Mouse (Mus musculus): ENCODE measurements at regions not wholly inside any gene's neighbourhood (a gene's known extent, or its start where the extent isn't known, plus 50 kb on each side); places are given as distances from the start of the nearest gene placed in this dataset.

DNA sequence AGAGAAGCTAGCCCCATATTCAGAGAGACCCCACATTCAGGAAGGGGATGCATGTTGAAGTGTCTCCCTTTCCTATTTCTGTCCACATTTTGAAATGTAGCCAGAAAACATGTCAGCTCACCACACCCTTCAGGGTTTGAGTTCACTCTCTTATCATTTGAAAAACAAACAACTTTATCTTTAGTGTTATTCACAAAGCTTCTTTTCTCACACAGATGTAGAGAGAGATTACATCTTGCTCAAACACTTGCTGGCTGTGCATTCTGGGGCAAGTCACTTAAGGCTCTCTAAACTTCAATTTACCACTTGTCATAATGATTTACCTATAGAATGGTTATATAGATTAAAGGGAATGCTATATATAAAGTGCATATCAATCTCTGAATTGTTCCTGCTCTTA lies 94.3 kb upstream of the B430305J03Rik start:
- H3K9ac ChIP-seq (replicated peaks), result no peak overlapping the region
- no peaks in the 10 kb centered on the region for H3K9me3 ChIP-seq
- H3K27me3 ChIP-seq, result no peaks in the 10 kb centered on the region
- no peak for ATAC-seq (ENCODE audit: low FRiP score, low read depth)
- no peak overlapping the region for H3K27ac ChIP-seq (replicated peaks)
- H3K4me2 ChIP-seq (replicated peaks), result no peak overlapping the region
- no peak overlapping the region for H3K4me3 ChIP-seq
- H3K36me3 ChIP-seq, result no peaks in the 10 kb centered on the region
- H3K4me1 ChIP-seq, result no peaks in the 10 kb centered on the region

DNA sequence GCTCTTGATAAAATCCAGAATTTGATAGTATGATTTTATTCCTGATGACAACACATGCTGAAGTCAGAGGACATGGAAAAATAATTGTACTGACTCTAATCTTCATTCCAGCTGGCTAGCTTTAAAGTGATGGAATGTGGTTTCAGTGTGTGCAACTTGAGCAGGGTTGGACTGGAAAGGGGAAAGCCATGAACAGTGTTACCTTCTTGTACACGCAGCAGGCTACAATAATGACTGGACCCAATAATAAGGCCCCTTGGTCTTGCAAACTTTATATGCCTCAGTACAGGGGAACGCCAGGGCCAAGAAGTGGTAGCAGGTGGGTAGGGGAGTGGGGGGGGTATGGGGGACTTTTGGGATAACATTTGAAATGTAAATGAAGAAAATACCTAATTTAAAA lies 90.8 kb upstream of the B430305J03Rik start:
- 83% methylated on average over 2 of the region's 2 CpGs for WGBS
- Histone ChIP-seq H3K36me3 (no peaks in the 10 kb centered on the region), H3K27me3 (no peaks in the 10 kb centered on the region), H3K4me1 (no peaks in the 10 kb centered on the region), H3K4me2 (replicated peaks) (no peak overlapping the region), H3K9ac (replicated peaks) (no peak overlapping the region), H3K27ac (replicated peaks) (no peak overlapping the region), H3K4me3 (no peak overlapping the region), H3K9me3 (0 out of 2 replicates have a peak, but pooled peaks cover 2% of the 10 kb centered on the region)
- ATAC-seq (ENCODE audit: low FRiP score, low read depth), result no peak

DNA sequence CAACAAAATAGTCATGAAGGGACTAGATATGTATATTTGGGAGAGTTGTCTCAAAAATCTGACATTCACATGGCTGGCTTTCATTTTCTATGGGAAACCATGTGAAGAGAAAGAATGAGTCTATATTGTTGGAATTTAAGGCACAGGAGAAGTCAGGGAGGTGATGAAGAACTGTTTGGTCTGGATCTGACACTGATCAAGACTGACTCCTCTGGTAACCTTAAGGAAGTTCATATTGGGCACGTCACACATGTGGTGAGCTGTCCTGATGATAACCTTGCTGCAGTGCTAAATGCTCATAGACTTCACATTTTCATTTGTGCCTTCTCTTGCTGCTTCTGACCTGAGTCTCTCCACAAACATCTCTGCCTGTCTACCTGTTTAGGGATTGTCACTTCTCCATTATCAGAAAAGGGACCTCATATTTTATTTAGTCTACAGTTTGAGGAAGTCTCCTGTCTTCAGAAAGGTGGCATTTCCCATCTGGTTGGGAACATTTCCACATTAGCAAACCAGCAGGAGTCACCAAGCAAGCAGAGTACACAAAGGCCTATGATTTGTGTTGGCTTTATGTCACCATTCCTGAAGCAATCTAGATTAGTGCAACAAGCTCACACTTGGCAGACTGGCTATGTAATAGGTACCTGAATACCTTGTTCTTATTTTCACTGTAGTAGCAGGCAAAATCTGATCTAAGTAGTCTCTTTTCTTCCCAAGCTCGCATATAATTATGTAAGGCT lies 76.4 kb upstream of the B430305J03Rik start:
- Histone ChIP-seq H3K4me3 (no peak overlapping the region), H3K27me3 (no peaks in the 10 kb centered on the region), H3K36me3 (no peaks in the 10 kb centered on the region), H3K4me1 (no peaks in the 10 kb centered on the region), H3K9ac (replicated peaks) (no peak overlapping the region), H3K27ac (replicated peaks) (no peak overlapping the region), H3K9me3 (no peaks in the 10 kb centered on the region), H3K4me2 (replicated peaks) (no peak overlapping the region)
- 84% methylated on average over 2 of the region's 2 CpGs for WGBS
- no peak for ATAC-seq (ENCODE audit: low FRiP score, low read depth)

DNA sequence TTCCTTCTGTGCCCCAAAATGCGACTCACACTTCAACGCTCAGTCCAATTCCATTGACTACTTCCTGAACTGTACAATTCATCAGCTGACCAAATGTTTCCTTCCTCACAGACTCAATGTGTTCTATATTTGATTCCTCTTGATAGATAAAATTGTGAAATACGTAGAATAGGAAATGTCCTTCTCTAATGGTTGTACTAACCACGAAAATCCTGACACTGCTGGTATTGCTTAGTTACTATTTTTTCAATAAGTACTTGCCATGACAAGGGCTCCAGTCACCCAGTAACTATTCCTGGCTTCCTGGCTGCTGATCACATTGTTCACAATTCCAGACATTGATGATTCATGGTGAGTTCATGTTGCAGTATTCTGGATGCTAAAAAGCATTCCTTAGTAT lies 75.7 kb upstream of the B430305J03Rik start:
- H3K27me3 ChIP-seq, result no peaks in the 10 kb centered on the region
- no peaks in the 10 kb centered on the region for H3K4me1 ChIP-seq
- no peak overlapping the region for H3K9ac ChIP-seq (replicated peaks)
- no peaks in the 10 kb centered on the region for H3K9me3 ChIP-seq
- no peak overlapping the region for H3K27ac ChIP-seq (replicated peaks)
- H3K36me3 ChIP-seq, result no peaks in the 10 kb centered on the region
- H3K4me2 ChIP-seq (replicated peaks), result no peak overlapping the region
- 90% methylated on average over 4 of the region's 4 CpGs for WGBS
- H3K4me3 ChIP-seq, result no peak overlapping the region
- ATAC-seq (ENCODE audit: low FRiP score, low read depth), result no peak

DNA sequence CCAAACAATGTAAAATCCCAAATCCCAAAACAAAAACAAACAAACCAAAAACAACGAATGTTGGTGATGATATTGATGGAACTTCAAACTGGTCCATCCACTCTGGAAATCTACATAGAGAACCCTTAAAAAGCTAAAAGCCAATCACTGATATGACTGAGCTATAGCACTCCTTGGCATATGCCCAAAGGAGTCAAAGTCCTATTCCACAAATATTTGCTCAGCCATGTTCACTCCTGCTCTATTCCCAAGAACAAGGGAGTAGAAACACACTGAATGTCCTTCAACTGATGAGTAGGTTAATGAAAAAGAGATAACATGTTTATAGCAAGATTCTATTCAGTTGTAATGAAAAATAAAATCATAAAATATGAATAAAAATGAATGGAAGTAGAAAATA lies 63.0 kb upstream of the B430305J03Rik start:
- no peak overlapping the region for H3K4me3 ChIP-seq
- 87% methylated on average over 1 of the region's 1 CpGs for WGBS
- no peak overlapping the region for H3K9ac ChIP-seq (replicated peaks)
- no peak for ATAC-seq (ENCODE audit: low FRiP score, low read depth)
- H3K27ac ChIP-seq (replicated peaks), result no peak overlapping the region
- H3K27me3 ChIP-seq, result no peaks in the 10 kb centered on the region
- no peaks in the 10 kb centered on the region for H3K9me3 ChIP-seq
- no peaks in the 10 kb centered on the region for H3K4me1 ChIP-seq
- H3K36me3 ChIP-seq, result no peaks in the 10 kb centered on the region
- H3K4me2 ChIP-seq (replicated peaks), result no peak overlapping the region

DNA sequence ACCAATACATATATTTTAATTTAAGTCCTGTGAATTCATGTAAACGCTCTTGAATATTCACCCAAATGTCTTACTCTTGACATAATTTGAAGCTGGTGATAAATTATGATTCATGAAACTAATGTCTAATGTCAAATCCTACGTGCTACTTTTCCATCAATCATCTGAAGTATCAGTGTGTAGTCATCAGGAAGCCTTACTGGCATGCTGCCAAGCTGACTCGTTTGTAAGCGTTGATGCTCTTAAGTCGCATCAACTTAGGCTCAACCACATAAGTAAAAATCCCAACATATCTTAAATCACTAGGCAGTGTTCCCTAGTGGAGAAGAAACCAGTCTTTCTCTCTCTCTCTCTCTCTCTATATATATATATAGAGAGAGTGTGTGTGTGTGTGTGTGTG lies 58.2 kb upstream of the B430305J03Rik start:
- ATAC-seq (ENCODE audit: low FRiP score, low read depth), result no peak
- H3K27me3 ChIP-seq, result no peaks in the 10 kb centered on the region
- no peaks in the 10 kb centered on the region for H3K9me3 ChIP-seq
- H3K9ac ChIP-seq (replicated peaks), result no peak overlapping the region
- no peak overlapping the region for H3K4me2 ChIP-seq (replicated peaks)
- no peak overlapping the region for H3K27ac ChIP-seq (replicated peaks)
- 79% methylated on average over 5 of the region's 5 CpGs for WGBS
- no peak overlapping the region for H3K4me3 ChIP-seq
- no peaks in the 10 kb centered on the region for H3K36me3 ChIP-seq
- no peaks in the 10 kb centered on the region for H3K4me1 ChIP-seq

DNA sequence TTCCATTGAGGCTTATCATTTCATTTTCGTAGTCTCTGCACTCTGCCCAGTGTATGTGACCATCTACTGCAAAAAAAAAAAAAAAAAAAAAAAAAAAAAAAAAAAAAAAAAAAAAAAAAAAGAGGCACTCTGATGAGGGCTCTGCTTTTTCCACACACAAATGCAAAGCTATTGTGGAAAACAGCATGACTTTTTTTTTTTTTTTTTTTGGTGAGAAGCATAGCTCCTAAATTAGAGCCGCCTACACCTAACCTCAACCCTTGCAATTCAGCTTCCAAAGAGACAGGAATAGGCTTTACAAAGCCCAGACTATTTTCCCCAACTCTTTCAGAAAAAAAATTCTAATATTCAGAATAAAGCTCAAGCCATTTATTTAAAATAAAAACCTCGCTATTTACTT lies 54.0 kb upstream of the B430305J03Rik start:
- no peak for ATAC-seq (ENCODE audit: low FRiP score, low read depth)
- no peaks in the 10 kb centered on the region for H3K27me3 ChIP-seq
- no peaks in the 10 kb centered on the region for H3K9me3 ChIP-seq
- H3K9ac ChIP-seq (replicated peaks), result no peak overlapping the region
- H3K4me2 ChIP-seq (replicated peaks), result no peak overlapping the region
- no peaks in the 10 kb centered on the region for H3K36me3 ChIP-seq
- H3K4me1 ChIP-seq, result no peaks in the 10 kb centered on the region
- H3K27ac ChIP-seq (replicated peaks), result no peak overlapping the region
- WGBS, result 78% methylated on average over 3 of the region's 3 CpGs
- no peak overlapping the region for H3K4me3 ChIP-seq

DNA sequence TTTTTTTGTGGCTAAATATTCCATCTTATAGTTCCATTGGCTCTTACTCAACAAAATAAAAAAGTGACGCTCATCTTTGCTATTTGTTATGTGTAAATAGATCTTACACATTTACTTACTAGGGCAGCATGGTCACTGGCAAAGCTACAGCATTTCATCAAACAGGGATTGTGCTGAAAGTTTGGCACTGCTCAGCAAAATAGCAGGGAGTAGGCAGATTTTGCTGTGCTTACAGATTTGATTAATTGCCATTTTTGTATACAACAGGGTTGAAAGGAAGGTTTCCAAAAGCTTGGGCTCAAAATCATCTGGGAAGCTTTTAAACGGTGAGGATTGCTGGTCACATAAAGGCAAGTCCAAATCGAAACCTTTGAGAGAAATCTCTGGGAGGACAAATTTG lies 52.3 kb upstream of the B430305J03Rik start:
- Histone ChIP-seq H3K27me3 (no peaks in the 10 kb centered on the region), H3K9ac (replicated peaks) (no peak overlapping the region), H3K36me3 (no peaks in the 10 kb centered on the region), H3K9me3 (no peaks in the 10 kb centered on the region), H3K4me3 (no peak overlapping the region), H3K27ac (replicated peaks) (no peak overlapping the region), H3K4me2 (replicated peaks) (no peak overlapping the region), H3K4me1 (no peaks in the 10 kb centered on the region)
- ATAC-seq (ENCODE audit: low FRiP score, low read depth), result no peak
- WGBS, result 84% methylated on average over 3 of the region's 3 CpGs
